Comparison of ENCODE assay signal across 20 mouse cellular contexts in the genomic region with DNA sequence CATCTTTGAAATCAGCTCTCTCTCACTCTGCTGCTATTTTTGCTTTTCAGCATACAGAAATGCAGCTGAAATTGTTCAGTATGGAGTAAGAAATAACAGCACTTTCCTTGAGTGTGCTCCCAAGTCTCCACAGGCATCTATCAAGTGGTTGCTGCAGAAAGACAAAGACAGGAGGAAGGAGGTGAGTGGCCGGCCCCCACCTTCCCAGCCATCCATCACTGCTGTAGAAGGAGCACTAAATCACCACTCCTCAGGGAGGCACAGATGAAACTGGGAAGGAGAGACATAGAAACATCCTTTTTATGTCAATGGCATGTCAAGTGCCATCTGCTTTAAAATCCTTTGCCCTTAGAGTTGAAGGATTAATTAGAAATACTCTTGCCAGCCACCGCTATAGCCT.
DNase-seq lines count a peak whose midpoint lies in the region; ATAC-seq lines count a peak whose summit lies in the region.
"Had no signal": no experiment of that assay in that cellular context is flagged by ENCODE, and none has a peak within 500 bp of the region (broad histone marks: within the 10 kb centered on the region; RNA-seq: fewer than 3 reads in every experiment).

No protein-coding gene starts in this region.

- no peaks in the 10 kb centered on the region for H3K36me3 ChIP-seq in midbrain, embryonic 12.5 days
- H3K36me3 ChIP-seq in midbrain, embryonic 11.5 days (ENCODE audit: control insufficient read depth, insufficient read depth, low read length) = no peaks in the 10 kb centered on the region
- peaks cover 4% of the 10 kb centered on the region; the same call in 1 of the 2 replicates for H3K36me3 ChIP-seq in hindbrain, embryonic 10.5 days
- H3K36me3 ChIP-seq in midbrain, embryonic 14.5 days (ENCODE audit: control insufficient read depth, insufficient read depth, low read length) = no peaks in the 10 kb centered on the region
- no peaks in the 10 kb centered on the region for H3K36me3 ChIP-seq in neural tube, embryonic 15.5 days
- H3K36me3 ChIP-seq: liver, embryonic 15.5 days had no signal

- WGBS in midbrain, embryonic 12.5 days = 63% methylated on average over 2 of the region's 2 CpGs
- 71% methylated on average over 2 of the region's 2 CpGs for WGBS in midbrain, embryonic 11.5 days
- WGBS in hindbrain, embryonic 10.5 days = 66% methylated on average over 2 of the region's 2 CpGs
- WGBS in midbrain, embryonic 14.5 days = 57% methylated on average over 2 of the region's 2 CpGs
- 21% methylated on average over 2 of the region's 2 CpGs for WGBS in neural tube, embryonic 15.5 days

- no peak overlapping the region for H3K9ac ChIP-seq in midbrain, embryonic 12.5 days (replicated peaks)
- no peak overlapping the region for H3K9ac ChIP-seq in midbrain, embryonic 11.5 days (ENCODE audit: low read length)
- H3K9ac ChIP-seq in midbrain, embryonic 14.5 days (replicated peaks; ENCODE audit: low read length) = no peak overlapping the region
- H3K9ac ChIP-seq in neural tube, embryonic 15.5 days (replicated peaks) = no peak overlapping the region
- H3K9ac ChIP-seq: liver, embryonic 15.5 days had no signal

- H3K4me1 ChIP-seq in midbrain, embryonic 12.5 days = no peaks in the 10 kb centered on the region
- no peaks in the 10 kb centered on the region for H3K4me1 ChIP-seq in midbrain, embryonic 11.5 days (ENCODE audit: control insufficient read depth, insufficient read depth, low read length)
- H3K4me1 ChIP-seq in hindbrain, embryonic 10.5 days (replicated peaks) = no peaks in the 10 kb centered on the region
- no peaks in the 10 kb centered on the region for H3K4me1 ChIP-seq in midbrain, embryonic 14.5 days (ENCODE audit: control insufficient read depth, insufficient read depth, low read length)
- no peaks in the 10 kb centered on the region for H3K4me1 ChIP-seq in neural tube, embryonic 15.5 days
- H3K4me1 ChIP-seq: liver, embryonic 15.5 days had no signal

- no peak overlapping the region for H3K27ac ChIP-seq in midbrain, embryonic 12.5 days (replicated peaks)
- H3K27ac ChIP-seq in midbrain, embryonic 11.5 days (ENCODE audit: low read depth, low read length) = no peak overlapping the region
- H3K27ac ChIP-seq in hindbrain, embryonic 10.5 days = 0 out of 2 replicates have a peak overlapping the region, but pooled peaks have one; percentile 29
- H3K27ac ChIP-seq in midbrain, embryonic 14.5 days (replicated peaks; ENCODE audit: low read depth, low read length) = 0 out of 2 replicates have a peak overlapping the region, but pooled peaks have one; percentile 13
- 0 out of 2 replicates have a peak overlapping the region, but pooled peaks have one; percentile 18 for H3K27ac ChIP-seq in neural tube, embryonic 15.5 days (replicated peaks)
- H3K27ac ChIP-seq: liver, embryonic 15.5 days had no signal

- H3K4me2 ChIP-seq in midbrain, embryonic 12.5 days (replicated peaks) = no peak overlapping the region
- no peak overlapping the region for H3K4me2 ChIP-seq in midbrain, embryonic 11.5 days
- H3K4me2 ChIP-seq in midbrain, embryonic 14.5 days (ENCODE audit: low read length) = no peak overlapping the region
- H3K4me2 ChIP-seq in neural tube, embryonic 15.5 days = no peak overlapping the region
- H3K4me2 ChIP-seq: heart, embryonic 11.5 days; liver, embryonic 15.5 days had no signal

- H3K27me3 ChIP-seq in midbrain, embryonic 12.5 days = no peaks in the 10 kb centered on the region
- H3K27me3 ChIP-seq in midbrain, embryonic 11.5 days (ENCODE audit: control insufficient read depth, insufficient read depth, low read length) = no peaks in the 10 kb centered on the region
- H3K27me3 ChIP-seq in hindbrain, embryonic 10.5 days (ENCODE audit: insufficient read depth, poor library complexity, severe bottlenecking) = no peaks in the 10 kb centered on the region
- H3K27me3 ChIP-seq in midbrain, embryonic 14.5 days (ENCODE audit: control insufficient read depth, insufficient read depth, low read length) = no peaks in the 10 kb centered on the region
- no peaks in the 10 kb centered on the region for H3K27me3 ChIP-seq in neural tube, embryonic 15.5 days (replicated peaks)
- H3K27me3 ChIP-seq: liver, embryonic 15.5 days; Patski had no signal

- ATAC-seq in midbrain, embryonic 12.5 days (ENCODE audit: low FRiP score, low read depth) = 0 out of 2 replicates have a peak, but pooled peaks have one; percentile 38
- ATAC-seq in midbrain, embryonic 11.5 days (ENCODE audit: low FRiP score) = no peak
- ATAC-seq in midbrain, embryonic 14.5 days (ENCODE audit: low FRiP score, low TSS enrichment) = no peak; the same call in 1 of the 2 replicates
- peak; percentile 76 for ATAC-seq in neural tube, embryonic 15.5 days (ENCODE audit: low FRiP score)
- no peak for ATAC-seq in megakaryocyte-erythroid progenitor cell, adult 5-6 weeks (replicated peaks; ENCODE audit: low FRiP score, low TSS enrichment, poor library complexity, severe bottlenecking)
- ATAC-seq: Patski had no signal

- no peak for DNase-seq in midbrain, embryonic 11.5 days (ENCODE audit: low spot score, missing footprints)
- DNase-seq in hindbrain, embryonic 10.5 days (ENCODE audit: low spot score) = no peak
- peak; percentile 6 for DNase-seq in midbrain, embryonic 14.5 days
- no peak for DNase-seq in lung, postnatal 14 days
- DNase-seq in ovary, postnatal 14 days (ENCODE audit: low spot score) = no peak
- DNase-seq: B cell, adult 2 months; cerebellum, adult 11-12 months; cerebellum, postnatal 36 days; gastrocnemius, postnatal 25 days; kidney, adult 2 months; kidney, postnatal 4 days; lung, postnatal 36 days; right cerebral cortex, postnatal 4 days; thymus, adult 18-20 months had no signal

- H3K9me3 ChIP-seq in midbrain, embryonic 12.5 days = no peaks in the 10 kb centered on the region
- no peaks in the 10 kb centered on the region for H3K9me3 ChIP-seq in midbrain, embryonic 11.5 days (ENCODE audit: control insufficient read depth, low read length)
- H3K9me3 ChIP-seq in hindbrain, embryonic 10.5 days = no peaks in the 10 kb centered on the region
- no peaks in the 10 kb centered on the region for H3K9me3 ChIP-seq in midbrain, embryonic 14.5 days (ENCODE audit: control insufficient read depth, low read length)
- H3K9me3 ChIP-seq in neural tube, embryonic 15.5 days (replicated peaks) = peaks cover 7% of the 10 kb centered on the region
- H3K9me3 ChIP-seq: liver, embryonic 15.5 days had no signal

- H3K4me3 ChIP-seq in midbrain, embryonic 12.5 days = no peak overlapping the region
- H3K4me3 ChIP-seq in midbrain, embryonic 11.5 days (ENCODE audit: low read depth, low read length) = no peak overlapping the region
- H3K4me3 ChIP-seq in hindbrain, embryonic 10.5 days = no peak overlapping the region
- no peak overlapping the region for H3K4me3 ChIP-seq in midbrain, embryonic 14.5 days (replicated peaks; ENCODE audit: low read depth, low read length)
- no peak overlapping the region for H3K4me3 ChIP-seq in neural tube, embryonic 15.5 days (replicated peaks)
- H3K4me3 ChIP-seq: liver, embryonic 15.5 days had no signal

Comparison
In these comparisons a context has a peak if more than half of its experiments do, and no peak if none do; other contexts are left out.
1. ATAC-seq: peak in midbrain, embryonic 12.5 days (single experiment) and neural tube, embryonic 15.5 days (single experiment); none in midbrain, embryonic 11.5 days (single experiment), midbrain, embryonic 14.5 days (single experiment) and megakaryocyte-erythroid progenitor cell, adult 5-6 weeks (single experiment).
2. H3K27ac ChIP-seq: peak in hindbrain, embryonic 10.5 days (single experiment), midbrain, embryonic 14.5 days (single experiment) and neural tube, embryonic 15.5 days (single experiment); none in midbrain, embryonic 12.5 days (single experiment) and midbrain, embryonic 11.5 days (single experiment).